Mouse (Mus musculus) erythroblast, adult 5-6 weeks (primary cell): Measurements from ENCODE around the gene Marc2. TPM values are rescaled to one million over a fixed set of nuclear protein-coding genes. Genes with fewer than 3 reads are reported as not detected.
A peak's percentile ranks its signal among the peaks of the same experiment; 100 is the strongest.

Source experiments
- ATAC-seq: replicated peaks from 2 replicates; pipeline ENCODE4 v1.8.0; 2016; ENCODE audit warnings: moderate number of reproducible peaks, mild to moderate bottlenecking, moderate TSS enrichment, inconsistent platforms; ENCODE audit not compliant: poor library complexity, low FRiP score, severe bottlenecking
- total RNA-seq, 2 experiments: library from RNA; stranded (forward) in 1 of 2; stranded (reverse) in 1 of 2; fragments of 150-400 nt in 1 of 2; fragments of 200-764, 138-1000 nt in 1 of 2; gene quantifications; 2 replicates each; pipeline versions ENCODE4 v1.2.3 to v1.2.4; 2015 to 2017; ENCODE audit warnings: low replicate concordance in 2 of 2

Marc2 gene
- total RNA-seq, 2 experiments from 2014 or later: 25.2 to 35.5 TPM

DNA sequence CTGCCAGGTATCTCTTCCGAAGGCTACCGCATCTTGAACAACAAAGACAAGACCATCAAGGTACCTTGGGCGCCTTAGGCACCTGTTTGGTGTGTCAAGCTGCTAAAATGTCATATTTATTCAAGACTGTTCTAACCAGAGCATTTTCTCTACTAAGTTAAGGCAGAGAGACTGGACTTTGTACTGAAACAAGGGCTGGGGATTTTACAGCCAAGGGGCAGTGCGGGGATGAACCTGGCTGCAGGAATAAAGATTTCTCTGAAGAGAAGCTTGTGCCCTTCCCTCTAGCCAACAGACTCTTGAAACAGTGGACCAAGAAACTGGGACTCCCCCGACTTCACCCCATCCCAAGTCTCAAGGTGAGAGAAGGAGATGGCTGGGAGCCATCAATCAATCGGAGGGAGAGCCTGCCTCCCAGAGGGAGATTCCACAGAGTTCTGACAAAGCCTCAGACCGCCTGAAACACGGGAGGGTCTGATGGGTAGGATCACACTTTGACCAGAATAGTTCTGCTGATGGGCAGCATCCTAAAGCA is 34.5 kb downstream of the Marc2 start:
- no peak for ATAC-seq

DNA sequence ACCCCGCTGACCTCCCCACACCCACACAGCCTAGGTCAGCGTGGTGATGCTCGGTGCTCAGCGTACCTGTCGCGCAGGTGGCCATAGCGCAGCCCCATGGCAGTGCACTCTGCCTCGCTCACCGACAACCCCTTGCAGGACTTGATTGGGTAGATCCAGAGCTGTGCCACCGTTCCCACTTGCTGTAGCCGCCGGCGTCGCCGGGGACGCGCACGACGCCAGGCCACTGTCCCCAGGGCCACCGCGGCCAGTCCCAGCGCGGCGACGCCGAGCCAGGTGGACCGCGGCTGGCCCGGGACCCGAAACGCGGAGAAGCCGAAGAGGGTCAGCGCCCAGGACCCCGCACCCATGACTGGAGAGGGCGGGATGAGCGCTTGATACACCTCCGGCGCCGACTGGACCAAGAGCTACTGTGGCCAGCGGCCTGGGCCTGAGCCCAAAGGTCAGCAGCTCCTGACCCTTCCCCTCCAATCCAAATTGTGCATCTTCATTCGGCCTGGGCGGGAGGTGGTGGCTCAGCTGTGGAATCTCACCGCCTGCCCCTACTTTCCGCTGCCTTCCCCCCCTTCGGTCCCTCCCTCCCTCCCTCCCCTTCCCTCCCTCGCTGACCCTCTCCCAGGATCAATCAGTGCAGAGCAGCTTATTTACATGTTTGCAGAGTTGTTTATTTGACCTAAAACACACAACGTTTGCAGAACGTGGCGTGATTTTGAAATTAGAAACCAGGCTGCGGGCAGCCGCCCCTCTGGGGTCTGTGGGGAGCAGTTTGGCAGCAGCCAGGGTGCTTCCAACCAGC is 35.3 kb downstream of the Marc2 start, which contains the start of gene Marc1:
Gene Marc1, minus strand, starts transcription at position 534 of the 796 bp plus-strand sequence.
- no peak for ATAC-seq

DNA sequence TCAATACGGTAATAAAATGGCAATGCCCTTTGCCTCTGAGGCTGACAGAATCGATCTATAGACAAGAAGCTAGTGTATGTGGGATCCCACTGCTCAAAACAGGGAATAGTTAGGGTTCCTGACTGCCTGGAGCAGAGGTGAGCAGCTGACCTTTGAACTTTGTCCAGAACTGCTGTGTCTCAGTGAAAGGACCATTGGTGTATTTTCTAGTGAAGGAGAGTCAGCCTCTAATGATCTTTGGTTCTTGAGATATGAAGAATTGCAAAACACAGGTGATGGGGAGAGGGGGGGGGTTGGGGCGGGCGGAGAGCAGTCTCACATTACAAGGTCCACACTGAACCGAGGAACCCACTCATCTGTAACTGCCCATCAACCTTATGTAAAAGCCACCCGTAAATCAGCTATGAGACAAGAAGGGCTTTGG is 36.7 kb downstream of the Marc2 start:
- no peak for ATAC-seq

DNA sequence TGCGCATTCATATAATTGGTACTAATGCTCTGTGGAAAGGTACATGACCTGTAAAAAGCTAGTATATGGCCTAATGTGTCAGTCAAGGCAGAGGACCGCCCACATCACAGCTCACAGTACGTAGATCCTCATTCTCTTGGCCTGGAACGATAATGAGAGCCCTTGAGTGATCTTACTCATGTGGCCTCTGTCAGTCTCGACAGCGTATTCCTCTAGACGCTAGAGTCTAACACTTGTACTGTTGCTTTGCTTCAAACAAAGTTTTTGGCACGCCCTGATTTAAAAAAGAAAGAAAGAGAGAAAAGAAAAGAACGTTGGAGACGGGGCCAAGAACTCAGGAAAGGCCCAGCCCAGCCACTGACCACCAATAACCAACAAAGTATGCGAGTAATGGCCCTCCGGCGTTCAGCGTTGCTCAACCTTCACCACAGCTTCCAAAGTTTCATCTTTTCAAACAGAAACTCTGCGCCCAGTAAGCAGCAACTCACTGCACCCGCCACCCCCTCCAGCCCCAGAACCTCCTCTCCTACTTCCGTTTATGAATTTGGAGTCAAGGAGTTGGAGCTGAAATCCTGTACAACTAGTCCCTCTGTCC is 37.7 kb downstream of the Marc2 start:
- no peak for ATAC-seq

DNA sequence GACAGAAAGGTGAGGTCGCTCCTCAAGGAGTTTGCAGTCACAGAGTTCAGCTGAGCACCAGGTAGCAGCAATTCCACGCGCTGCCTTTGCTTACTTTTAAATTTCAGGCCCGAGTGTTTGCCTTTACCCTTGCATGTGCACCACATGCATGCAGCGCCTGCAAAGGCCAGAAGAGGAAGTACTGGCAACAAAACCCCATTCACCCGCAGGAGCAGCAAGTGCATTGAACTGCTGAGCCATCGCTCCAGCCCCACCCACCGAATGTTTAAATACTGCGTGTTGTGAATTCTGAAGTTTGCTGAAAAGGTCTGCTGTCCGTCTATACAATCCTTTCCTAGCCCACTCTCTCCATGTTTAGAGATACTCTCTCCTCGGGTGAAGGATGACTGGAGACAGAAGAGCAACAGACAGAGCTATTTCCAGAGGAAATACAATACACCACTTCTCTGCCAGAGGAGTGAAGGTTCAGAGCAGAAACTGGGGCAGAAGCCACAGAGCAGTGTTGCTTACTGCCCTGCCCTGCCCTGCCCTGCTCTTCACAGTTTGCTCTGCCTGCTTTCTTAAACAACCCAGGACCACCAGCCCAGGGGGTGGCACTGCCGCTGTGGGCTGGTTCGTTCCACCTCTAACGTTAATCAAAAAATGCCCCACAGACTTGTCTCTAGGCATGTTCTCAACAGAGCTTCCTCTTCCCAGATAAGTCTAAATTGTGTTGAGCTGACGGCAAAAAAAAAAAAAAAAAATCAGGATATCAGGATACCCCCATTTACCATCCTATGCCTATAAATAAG is 38.4 kb downstream of the Marc2 start:
- ATAC-seq: no peak

DNA sequence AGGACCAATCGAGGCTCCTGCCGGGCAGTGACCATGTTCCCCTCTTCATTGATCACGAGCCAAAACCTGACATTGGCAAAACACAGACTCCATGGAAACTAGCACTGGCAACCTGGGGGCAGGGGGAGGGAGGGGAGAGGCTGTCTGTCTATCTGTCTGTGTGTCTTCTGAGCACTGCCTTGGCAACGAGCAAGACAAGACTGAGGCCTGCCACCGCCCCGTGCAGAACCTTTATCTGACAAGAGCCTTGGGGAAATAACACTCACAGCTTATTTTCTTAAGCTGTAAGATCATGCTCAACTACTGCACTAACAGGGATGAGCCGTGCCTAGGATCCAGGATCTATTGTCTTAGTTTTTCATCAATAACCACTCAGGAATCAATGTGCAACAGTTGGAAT is 39.1 kb downstream of the Marc2 start:
- ATAC-seq: no peak

DNA sequence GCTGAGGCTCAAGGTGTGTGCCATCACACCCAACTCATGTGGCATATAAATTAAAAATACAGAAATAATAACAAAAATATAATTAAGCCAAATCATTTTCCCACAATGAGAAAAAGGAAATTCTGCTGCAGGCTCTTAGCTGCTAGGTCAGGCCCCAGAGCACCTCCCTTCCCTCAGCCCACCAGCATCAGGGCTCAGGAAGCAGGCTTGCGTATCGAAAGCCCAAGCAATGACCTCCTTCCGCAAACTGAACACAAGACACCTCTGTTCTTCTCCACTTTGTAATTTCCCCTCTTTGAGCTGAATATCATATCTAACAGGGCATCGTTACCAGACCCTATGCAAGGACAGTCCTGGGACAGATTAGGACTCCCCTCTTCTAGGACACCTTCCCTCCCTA is 40.5 kb downstream of the Marc2 start:
- ATAC-seq: no peak

DNA sequence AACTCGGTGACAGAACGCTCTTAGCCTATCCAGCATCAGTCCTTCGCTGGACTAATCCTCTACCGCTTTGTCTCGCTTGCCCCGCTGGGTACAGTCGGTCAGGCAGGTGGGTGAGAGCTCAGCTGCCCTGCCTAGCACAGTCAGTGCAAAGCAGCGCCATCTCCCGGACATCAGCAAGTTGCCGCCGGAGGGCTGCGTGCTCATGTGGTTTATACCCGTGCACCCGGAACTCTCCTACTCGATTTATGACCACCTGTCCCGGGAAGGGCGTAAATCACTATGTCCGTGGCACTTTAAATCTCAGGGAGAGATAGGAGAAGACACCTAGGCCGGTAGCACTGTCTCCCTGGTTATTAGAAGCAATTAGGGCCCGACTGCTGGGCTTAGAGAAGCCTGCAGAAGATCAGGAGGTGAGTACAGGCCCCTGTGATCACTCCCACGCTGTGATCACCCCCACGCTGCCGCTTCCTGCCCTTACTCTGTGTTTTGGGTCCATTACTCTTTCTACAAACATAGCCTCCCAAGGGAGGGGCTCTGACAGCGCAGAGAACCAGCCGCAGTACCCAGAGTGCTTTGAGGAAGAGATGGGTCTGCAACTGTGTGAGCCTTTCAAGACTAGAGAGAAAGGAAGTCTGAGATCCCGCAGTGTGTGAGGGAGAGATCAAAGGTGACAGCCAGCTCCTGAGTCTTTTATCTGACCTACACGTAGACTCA is 52.9 kb downstream of the Marc2 start:
- ATAC-seq: no peak

DNA sequence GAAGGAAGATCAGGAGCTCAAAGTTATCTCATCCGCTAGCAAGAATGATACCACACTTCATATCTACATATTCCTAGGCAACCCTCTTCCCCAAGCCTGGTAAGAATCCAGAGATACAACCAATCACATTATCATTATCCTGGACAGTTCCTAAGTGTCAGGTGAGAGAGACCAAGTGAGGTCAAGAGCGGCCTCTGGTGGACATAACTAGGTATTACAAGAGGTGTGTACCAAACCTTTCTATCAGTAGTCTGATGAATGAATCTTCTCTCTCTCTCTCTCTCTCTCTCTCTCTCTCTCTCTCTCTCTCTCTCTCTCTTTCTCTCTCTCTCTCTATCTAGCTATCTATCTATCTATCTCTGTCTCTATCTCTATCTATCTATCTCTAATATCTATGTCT is 55.1 kb downstream of the Marc2 start:
- peak; percentile 64; the same call in 1 of the 2 replicates for ATAC-seq

DNA sequence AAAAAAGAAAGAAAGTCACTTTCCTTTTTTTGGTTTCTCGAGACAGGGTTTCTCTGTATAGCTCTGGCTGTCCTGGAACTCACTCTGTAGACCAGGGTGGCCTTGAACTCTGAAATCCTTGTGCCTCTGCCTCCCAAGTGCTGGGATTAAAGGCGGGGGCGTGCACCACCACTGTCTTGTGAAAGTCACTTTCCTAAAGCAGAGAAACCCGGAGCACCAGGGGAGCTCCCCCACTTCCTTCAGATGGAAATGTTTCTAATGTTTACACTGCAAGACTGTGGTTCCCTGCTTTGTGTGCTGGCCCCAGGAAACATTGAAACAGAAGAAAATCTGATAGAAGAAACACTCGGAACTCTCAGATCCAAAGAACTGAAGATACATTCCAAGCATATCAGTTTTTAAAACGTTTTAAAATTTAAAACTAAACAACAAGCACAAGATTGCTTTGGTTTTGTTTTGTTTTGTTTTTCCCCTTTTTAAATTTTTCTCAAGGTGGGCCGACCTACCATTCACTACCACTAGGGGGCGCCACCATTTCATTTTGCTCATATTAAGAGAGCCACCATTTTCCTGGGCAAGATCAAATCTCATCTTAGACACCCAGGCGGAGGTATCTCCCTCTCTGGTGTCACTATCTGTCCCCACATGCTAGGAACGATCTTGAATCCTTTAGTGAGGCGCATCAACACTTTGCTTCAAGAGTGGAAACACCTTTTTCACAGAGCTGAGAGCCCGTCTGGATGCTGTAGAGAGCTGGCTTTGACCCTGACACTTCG is 59.7 kb downstream of the Marc2 start:
- ATAC-seq: no peak

DNA sequence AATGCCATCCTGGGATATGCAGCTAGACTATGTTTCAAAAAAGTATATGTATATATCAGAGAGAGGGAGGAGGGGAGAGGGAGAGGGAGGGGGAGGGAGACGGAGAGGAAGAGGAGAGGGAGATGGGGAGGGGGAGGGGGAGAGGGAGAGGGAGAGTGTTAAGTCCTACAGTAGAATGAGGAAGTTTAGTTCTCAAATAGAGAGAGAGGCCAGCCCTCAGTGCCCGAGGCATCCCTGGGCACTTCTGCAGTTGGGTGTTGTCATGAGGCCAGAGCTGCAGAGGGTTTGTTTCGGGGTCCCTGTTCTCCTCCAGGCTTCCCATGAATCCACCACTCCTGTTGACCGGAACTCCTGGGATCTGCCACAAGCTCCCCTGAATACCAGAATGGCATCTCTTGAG is 62.6 kb downstream of the Marc2 start:
- no peak for ATAC-seq

DNA sequence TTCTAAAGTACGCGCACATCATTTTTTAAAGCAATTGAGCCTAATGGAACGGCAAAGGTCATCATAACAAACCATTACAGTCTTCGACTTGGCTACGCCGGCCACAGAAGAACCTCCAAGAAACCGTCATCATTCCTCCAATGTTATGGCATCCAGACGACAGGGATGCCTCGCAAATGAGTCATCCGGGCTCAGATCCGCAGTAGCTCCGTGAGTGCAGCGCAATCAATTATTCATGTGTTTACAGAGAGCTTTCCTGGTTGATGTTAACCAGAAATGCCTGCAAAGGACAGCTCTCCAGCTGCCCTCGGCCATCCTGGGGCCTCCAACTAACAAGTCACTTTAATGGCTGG is 64.1 kb downstream of the Marc2 start:
- ATAC-seq: no peak

DNA sequence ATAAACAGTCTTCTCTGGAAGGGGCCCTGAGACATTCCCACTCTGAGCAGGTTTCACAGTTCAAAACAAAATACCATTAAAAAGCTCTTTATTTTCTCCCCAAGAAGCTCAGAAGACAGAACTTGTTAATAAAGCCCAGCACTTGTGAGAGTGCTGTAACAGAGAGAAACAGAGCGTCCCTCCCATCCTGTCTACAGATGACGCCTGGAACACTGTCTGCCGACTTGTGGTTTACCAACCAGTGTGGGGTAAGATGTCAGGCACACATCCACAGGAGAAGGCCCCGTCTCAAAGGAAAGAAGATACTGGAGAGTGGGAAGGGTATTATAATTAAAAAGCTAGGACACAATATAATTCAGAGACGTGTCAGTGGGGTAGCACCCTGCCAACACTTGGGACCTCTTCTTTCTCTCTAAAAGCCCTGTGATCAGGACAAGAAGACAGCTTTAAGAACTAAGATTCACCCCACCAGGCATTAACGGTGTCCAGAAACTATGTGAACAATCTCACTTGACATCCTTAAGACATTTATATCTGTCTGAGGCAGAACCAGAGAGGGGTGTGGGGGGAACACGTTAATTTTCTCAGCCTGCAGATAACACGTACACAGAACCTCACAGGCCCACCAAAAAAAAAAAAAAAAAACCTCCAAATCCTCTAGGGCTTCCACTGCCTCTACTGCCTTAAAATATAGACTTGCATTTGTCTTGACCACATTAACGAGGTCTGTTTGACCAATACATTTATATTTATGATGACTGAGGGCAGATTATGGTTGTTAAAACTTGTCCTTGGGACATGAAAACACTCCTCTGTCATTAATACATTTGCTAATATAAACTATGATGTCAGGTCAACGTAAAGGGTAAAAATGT is 64.7 kb downstream of the Marc2 start:
- ATAC-seq: no peak

DNA sequence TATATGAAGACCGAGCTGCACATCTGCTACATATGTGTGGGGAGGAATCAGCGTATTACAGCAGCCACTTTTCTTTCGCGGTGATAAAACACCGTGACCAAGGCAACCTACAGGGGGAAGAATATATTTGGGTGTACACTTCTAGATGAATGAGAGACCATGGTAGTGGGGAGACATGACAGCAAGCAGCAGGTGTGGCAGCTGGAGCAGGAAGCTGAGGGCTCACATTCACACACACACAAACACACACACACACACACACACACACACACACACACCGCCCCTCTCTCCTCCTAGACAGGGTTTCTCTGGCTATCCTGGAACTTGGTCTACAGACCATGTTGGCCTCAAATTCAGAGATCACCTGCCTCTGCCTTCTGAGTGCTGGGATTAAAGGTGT is 68.1 kb downstream of the Marc2 start:
- ATAC-seq: no peak

DNA sequence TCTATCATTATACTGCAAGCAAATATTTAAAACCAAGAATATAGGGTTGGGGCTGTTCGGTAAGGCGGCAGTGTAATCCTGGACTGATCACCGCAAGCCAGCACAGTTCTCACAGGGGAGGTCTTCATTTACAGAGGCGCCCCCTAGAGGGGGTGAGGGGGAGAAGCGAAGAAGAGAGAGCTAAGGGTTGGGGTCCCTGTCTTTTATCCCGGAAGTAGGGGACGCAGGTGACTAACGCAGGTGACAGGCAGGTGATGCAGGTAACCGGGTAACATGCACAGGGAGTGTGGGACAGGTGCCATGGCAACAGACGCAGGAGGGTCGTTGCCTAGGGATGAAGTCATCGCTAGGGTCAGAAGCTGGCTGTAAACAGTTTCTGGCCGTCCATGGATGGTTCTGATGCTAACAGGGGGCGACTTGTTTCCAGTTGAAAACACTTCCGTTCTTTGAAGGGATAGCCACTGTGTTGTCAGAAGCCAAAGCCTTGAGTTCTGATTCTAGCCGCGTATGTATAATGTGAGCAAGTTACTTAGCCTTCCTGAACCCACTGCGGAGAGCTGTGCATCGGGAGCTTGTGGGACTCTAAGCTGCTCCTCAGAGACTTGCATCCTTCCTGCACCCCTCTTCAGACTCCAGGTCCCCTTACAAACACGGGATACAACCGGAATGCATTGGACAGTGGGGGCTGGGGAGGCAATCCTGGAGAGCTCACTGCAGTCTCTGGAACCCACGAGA is 69.0 kb downstream of the Marc2 start:
- ATAC-seq: no peak

DNA sequence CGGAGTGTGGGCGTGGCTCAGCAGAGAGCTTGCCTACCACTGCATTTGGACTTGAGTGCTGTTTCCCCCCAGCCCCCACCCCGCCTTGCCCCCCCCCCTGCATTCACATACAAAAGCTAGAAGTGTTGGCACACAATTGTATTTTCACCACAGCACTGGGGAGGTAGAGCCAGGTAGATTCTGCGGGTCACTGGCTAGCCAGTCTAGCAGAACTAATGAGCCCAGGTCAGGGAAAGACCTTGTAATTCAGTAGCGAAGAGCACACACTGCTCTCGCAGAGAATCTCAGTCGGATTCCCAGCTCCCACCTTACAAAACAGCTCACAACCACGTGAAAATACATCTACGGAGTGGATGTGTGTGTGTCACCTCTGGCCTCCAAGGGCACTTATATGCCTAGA is 71.0 kb downstream of the Marc2 start:
- no peak for ATAC-seq

DNA sequence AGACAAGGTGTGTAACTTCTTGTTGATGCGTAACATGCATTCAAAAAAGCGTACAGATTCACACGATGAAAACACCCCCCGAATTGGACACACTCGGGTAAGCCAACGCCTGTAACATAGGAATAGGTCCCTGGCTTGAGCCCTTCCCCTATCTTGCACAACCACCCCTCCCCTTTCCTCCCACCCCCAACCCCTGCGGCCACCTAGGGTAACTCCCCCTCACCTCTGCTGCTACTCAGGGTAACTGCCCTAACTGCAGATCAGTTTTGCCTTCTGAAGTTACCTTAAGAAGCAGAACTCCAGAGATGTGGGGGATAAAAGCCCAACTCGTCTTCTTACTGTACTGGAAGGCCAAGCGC is 74.4 kb downstream of the Marc2 start:
- peak; percentile 29; the same call in 1 of the 2 replicates for ATAC-seq
